ENCODE assay signal across 8 mouse cellular contexts in the genomic region with DNA sequence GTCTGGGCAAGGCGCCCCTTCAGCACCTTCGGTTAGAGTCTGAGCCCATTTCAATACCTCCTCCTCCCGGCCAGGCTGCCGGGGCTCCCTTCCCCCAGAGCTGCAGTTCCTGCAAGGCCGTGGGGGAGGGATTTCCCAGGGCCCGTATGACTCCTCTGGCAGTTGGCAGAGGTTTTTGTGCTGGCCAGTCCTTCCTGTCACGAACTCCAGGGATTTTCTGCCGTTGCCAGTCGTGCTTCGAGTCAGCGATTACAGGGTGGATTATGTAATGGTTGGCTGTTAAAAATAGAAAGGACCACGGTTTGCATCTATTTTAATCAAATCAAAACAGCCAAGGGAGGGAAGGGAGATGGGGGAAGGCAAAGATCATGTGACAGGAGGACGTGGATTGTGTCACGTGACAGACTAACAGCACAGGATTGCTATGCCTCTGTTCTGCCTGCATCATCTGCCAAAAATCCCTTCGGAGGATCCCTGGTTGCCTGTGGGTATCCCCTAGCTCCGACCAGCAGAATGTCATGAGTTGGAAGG. TPM values are rescaled to one million over a fixed set of nuclear protein-coding genes. Genes with fewer than 3 reads are reported as not detected.
DNase-seq lines count a peak whose midpoint lies in the region; ATAC-seq and TF ChIP-seq lines count a peak whose summit lies in the region.

No protein-coding gene starts in this region.

- CTCF ChIA-PET in Patski (lab: Charles Lee) = interaction anchor here (1.0 to 1.6 kb wide), 2 partner anchors 10 to 14 kb away, joined by 3 to 4 read pairs; no protein-coding TSS in a partner anchor

- peaks cover 19% of the 10 kb centered on the region for H3K4me1 ChIP-seq in hindbrain, embryonic 12.5 days
- peaks cover 20% of the 10 kb centered on the region for H3K4me1 ChIP-seq in lung, embryonic 16.5 days (replicated peaks; ENCODE audit: control insufficient read depth, insufficient read depth, low read length)
- H3K4me1 ChIP-seq in olfactory bulb, adult 2 months (ENCODE audit: control insufficient read depth, insufficient read depth, low read length) = peaks cover 26% of the 10 kb centered on the region

- H3K9me3 ChIP-seq in hindbrain, embryonic 12.5 days (replicated peaks) = no peaks in the 10 kb centered on the region
- no peaks in the 10 kb centered on the region for H3K9me3 ChIP-seq in lung, embryonic 16.5 days (ENCODE audit: control insufficient read depth, low read length)

- in situ Hi-C loops in Patski (cut with MboI; ENCODE audit: low pct_unique_long_range_greater_than_20kb) = no loop called here

- no peaks in the 10 kb centered on the region for H3K36me3 ChIP-seq in hindbrain, embryonic 12.5 days
- H3K36me3 ChIP-seq in lung, embryonic 16.5 days (ENCODE audit: control insufficient read depth, insufficient read depth, low read length) = no peaks in the 10 kb centered on the region

- peak overlapping the region; percentile 48 for H3K9ac ChIP-seq in hindbrain, embryonic 12.5 days
- peak overlapping the region; percentile 69 for H3K9ac ChIP-seq in lung, embryonic 16.5 days (ENCODE audit: low read length)

- peak; percentile 76 for ATAC-seq in Patski
- ATAC-seq in hindbrain, embryonic 12.5 days (ENCODE audit: low FRiP score) = peak; percentile 88
- ATAC-seq in lung, embryonic 16.5 days (ENCODE audit: low read depth) = peak; percentile 95

- peak overlapping the region; percentile 25 for H3K4me3 ChIP-seq in hindbrain, embryonic 12.5 days
- peak overlapping the region; percentile 43 for H3K4me3 ChIP-seq in lung, embryonic 16.5 days (ENCODE audit: low read length)
- H3K4me3 ChIP-seq in olfactory bulb, adult 2 months (ENCODE audit: insufficient read depth, low read depth, low read length) = peak overlapping the region; percentile 34

- H3K27me3 ChIP-seq in Patski = no peaks in the 10 kb centered on the region
- H3K27me3 ChIP-seq in hindbrain, embryonic 12.5 days = no peaks in the 10 kb centered on the region
- no peaks in the 10 kb centered on the region for H3K27me3 ChIP-seq in lung, embryonic 16.5 days (ENCODE audit: control insufficient read depth, insufficient read depth, low read depth, low read length)

- H3K27ac ChIP-seq in hindbrain, embryonic 12.5 days = peak overlapping the region; percentile 90
- H3K27ac ChIP-seq in lung, embryonic 16.5 days (ENCODE audit: low read length) = peak overlapping the region; percentile 99
- peak overlapping the region; percentile 95 for H3K27ac ChIP-seq in olfactory bulb, adult 2 months (ENCODE audit: insufficient read depth, low read depth, low read length)

- TF ChIP-seq CTCF in Patski (IDR thresholded peaks at IDR 0.05) = no peak
- no peak for TF ChIP-seq CTCF in olfactory bulb, adult 2 months (IDR thresholded peaks at IDR 0.05; ENCODE audit: insufficient read depth, low read depth, low read length)

- WGBS in hindbrain, embryonic 12.5 days = 19% methylated on average over 16 of the region's 16 CpGs
- WGBS in lung, embryonic 16.5 days = 5% methylated on average over 16 of the region's 16 CpGs
- 0% methylated on average over 16 of the region's 16 CpGs for WGBS in olfactory bulb, adult 2 months

- peak overlapping the region; percentile 53 for H3K4me2 ChIP-seq in hindbrain, embryonic 12.5 days (replicated peaks)
- peak overlapping the region; percentile 64 for H3K4me2 ChIP-seq in lung, embryonic 16.5 days (ENCODE audit: low read depth, low read length)

- POLR2A ChIA-PET in Patski (lab: Charles Lee) = interaction anchor here (1.5 kb wide), 1 partner anchor 10 kb away, joined by 3 read pairs; no protein-coding TSS in a partner anchor

- peak; percentile 94 for DNase-seq in Patski (ENCODE audit: low read depth, low spot score)
- DNase-seq in cerebellum, postnatal 25 days = peak; percentile 91 to 92
- DNase-seq in frontal cortex, postnatal 14 days (ENCODE audit: low spot score in 2 of 2) = peak; percentile 77 to 89
- peak; percentile 82 to 84 for DNase-seq in layer of hippocampus, postnatal 10 days (ENCODE audit: low spot score in 2 of 2)
- peak; percentile 61 for DNase-seq in thymus, postnatal 25 days

- peak; percentile 31; the same call in 1 of the 2 replicates for TF ChIP-seq POLR2A in olfactory bulb, adult 2 months (IDR thresholded peaks at IDR 0.05; ENCODE audit: insufficient read depth, low read depth, low read length)

RNA-seq across cellular contexts. Expression of a gene that starts 42.8 kb away (rescaled TPM):
- not detected for polyA plus RNA-seq in Patski (2021)
- polyA plus RNA-seq in hindbrain, embryonic 12.5 days (2016; fragmentation: Nextera tagmentation; extraction: Ambion mirVana) = 0.39 and 0.67 TPM in 2 replicates
- 1 to 10 TPM in 1 of 2 experiments, under 1 TPM in 1; 0.91 to 1.6 TPM for total RNA-seq in layer of hippocampus, postnatal 10 days (2021)
- polyA plus RNA-seq in lung, embryonic 16.5 days (2015; fragmentation: Nextera tagmentation; extraction: Ambion mirVana) = 1.0 and 5.3 TPM in 2 replicates
- polyA plus RNA-seq in olfactory bulb, adult 2 months (2012; ENCODE audit: insufficient read depth, insufficient read length, low replicate concordance, missing spikeins) = not detected in 2 replicates

RNA-seq across cellular contexts. Expression of a gene that starts 59.0 kb away (rescaled TPM):
- 240 TPM for polyA plus RNA-seq in Patski (2021)
- 557 and 561 TPM in 2 replicates for polyA plus RNA-seq in hindbrain, embryonic 12.5 days (2016; fragmentation: Nextera tagmentation; extraction: Ambion mirVana)
- total RNA-seq in layer of hippocampus, postnatal 10 days (2021) = 100 to 1,000 TPM; 159 to 184 TPM
- polyA plus RNA-seq in lung, embryonic 16.5 days (2015; fragmentation: Nextera tagmentation; extraction: Ambion mirVana) = 168 and 192 TPM in 2 replicates
- not detected in 2 replicates for polyA plus RNA-seq in olfactory bulb, adult 2 months (2012; ENCODE audit: insufficient read depth, insufficient read length, low replicate concordance, missing spikeins)

Comparison
In these comparisons a context has a peak if more than half of its experiments do, and no peak if none do; other contexts are left out.
1. Peak in every context shown above with its lines: DNase-seq, ATAC-seq, H3K4me3 ChIP-seq and H3K27ac ChIP-seq.